In the genomic region with DNA sequence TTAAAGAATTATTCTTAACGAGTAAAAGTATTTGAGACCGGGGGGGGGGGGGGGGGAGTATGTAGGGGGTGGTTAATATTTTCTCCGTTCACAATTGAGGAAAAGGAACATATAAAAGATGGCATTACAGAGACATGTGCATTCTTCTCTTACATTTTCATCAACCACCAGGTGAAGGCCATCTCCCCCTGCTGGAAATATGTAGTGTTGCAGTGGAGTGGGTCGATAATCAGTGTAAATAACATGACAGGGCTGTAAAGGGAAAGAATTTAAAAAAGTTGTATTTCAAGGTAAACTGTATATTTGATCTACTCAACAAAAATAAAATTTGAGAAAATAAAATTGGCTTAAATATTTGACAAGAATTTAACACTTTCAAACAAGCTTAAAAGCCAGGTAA, we compare ENCODE assay signal across 8 mouse cellular contexts. TPM values are rescaled to one million over a fixed set of nuclear protein-coding genes. Genes with fewer than 3 reads are reported as not detected.
A peak's percentile ranks its signal among the peaks of the same experiment; 100 is the strongest.
DNase-seq lines count a peak whose midpoint lies in the region; ATAC-seq and TF ChIP-seq lines count a peak whose summit lies in the region.

No protein-coding gene starts in this region.

- peaks cover 78% of the 10 kb centered on the region for H3K36me3 ChIP-seq in hindbrain, embryonic 14.5 days (replicated peaks; ENCODE audit: control insufficient read depth, insufficient read depth)
- peaks cover 54% of the 10 kb centered on the region for H3K36me3 ChIP-seq in hindbrain, embryonic 13.5 days
- H3K36me3 ChIP-seq in CH12.LX (replicated peaks in 1 of 2; ENCODE audit: control insufficient read depth in 1 of 2, insufficient read depth in 1 of 2, low read length in 1 of 2): peaks cover 44 to 82% of the 10 kb centered on the region in 2 experiments

- H3K27me3 ChIP-seq in hindbrain, embryonic 14.5 days (ENCODE audit: control insufficient read depth, insufficient read depth, low read length): no peaks in the 10 kb centered on the region
- H3K27me3 ChIP-seq in hindbrain, embryonic 13.5 days: no peaks in the 10 kb centered on the region
- H3K27me3 ChIP-seq in CH12.LX (replicated peaks): no peaks in the 10 kb centered on the region

- no peak for TF ChIP-seq POLR2A in CH12.LX (IDR thresholded peaks at IDR 0.05; ENCODE audit: low read depth, low read length)

- H3K9me3 ChIP-seq in hindbrain, embryonic 14.5 days (ENCODE audit: control insufficient read depth, low read length): no peaks in the 10 kb centered on the region
- no peaks in the 10 kb centered on the region for H3K9me3 ChIP-seq in hindbrain, embryonic 13.5 days
- no peaks in the 10 kb centered on the region for H3K9me3 ChIP-seq in CH12.LX (replicated peaks; ENCODE audit: low read length)

- in situ Hi-C loops in CH12.LX (cut with MboI; ENCODE audit: low pct_ligation_motif_present, low pct_unique_long_range_greater_than_20kb, low sequenced_read_pairs): no loop called here

- no peaks in the 10 kb centered on the region for H3K4me1 ChIP-seq in hindbrain, embryonic 14.5 days (replicated peaks; ENCODE audit: control insufficient read depth, insufficient read depth, low read length)
- no peaks in the 10 kb centered on the region for H3K4me1 ChIP-seq in hindbrain, embryonic 13.5 days (replicated peaks)
- H3K4me1 ChIP-seq in CH12.LX (ENCODE audit: control insufficient read depth in 1 of 2, insufficient read depth in 2 of 2): no peaks in the 10 kb centered on the region

- H3K9ac ChIP-seq in hindbrain, embryonic 14.5 days: no peak overlapping the region
- H3K9ac ChIP-seq in hindbrain, embryonic 13.5 days: no peak overlapping the region
- no peak overlapping the region for H3K9ac ChIP-seq in CH12.LX (ENCODE audit: insufficient read depth, low read depth)

- 73% methylated on average over 4 of the region's 4 CpGs for WGBS in hindbrain, embryonic 14.5 days
- WGBS in hindbrain, embryonic 13.5 days: 86% methylated on average over 4 of the region's 4 CpGs

- no peak overlapping the region for H3K27ac ChIP-seq in hindbrain, embryonic 14.5 days
- no peak overlapping the region for H3K27ac ChIP-seq in hindbrain, embryonic 13.5 days
- H3K27ac ChIP-seq in CH12.LX (ENCODE audit: insufficient read depth, low read depth): no peak overlapping the region

- no peak overlapping the region for H3K4me2 ChIP-seq in hindbrain, embryonic 14.5 days (replicated peaks)
- H3K4me2 ChIP-seq in hindbrain, embryonic 13.5 days: no peak overlapping the region
- H3K4me2 ChIP-seq in CH12.LX (ENCODE audit: insufficient read depth, low read depth, poor library complexity, severe bottlenecking): no peak overlapping the region

- H3K4me3 ChIP-seq in hindbrain, embryonic 14.5 days (replicated peaks; ENCODE audit: low read length): no peak overlapping the region
- H3K4me3 ChIP-seq in hindbrain, embryonic 13.5 days: no peak overlapping the region
- H3K4me3 ChIP-seq in CH12.LX (replicated peaks in 1 of 3; ENCODE audit: low read depth in 2 of 3, low read length in 2 of 3, poor library complexity in 1 of 3): no peak overlapping the region

- no peak for TF ChIP-seq EP300 in CH12.LX (IDR thresholded peaks at IDR 0.05; ENCODE audit: low read length)

- ATAC-seq in hindbrain, embryonic 14.5 days (ENCODE audit: low FRiP score): no peak
- no peak for ATAC-seq in hindbrain, embryonic 13.5 days (ENCODE audit: low FRiP score)

- peak; percentile 45 to 74; a peak in 3 of 4 replicates for TF ChIP-seq CTCF in CH12.LX (conservative IDR thresholded peaks at IDR 0.05 in 1 of 2, IDR thresholded peaks at IDR 0.05 in 1 of 2; ENCODE audit: low read depth in 2 of 2, low read length in 2 of 2)

- peaks cover 6% of the 10 kb centered on the region; the same call in 1 of the 2 replicates for H3K79me2 ChIP-seq in CH12.LX (replicated peaks; ENCODE audit: control insufficient read depth, extremely low read depth, insufficient read depth, poor library complexity, severe bottlenecking)

- dilution Hi-C loops in CH12.LX (cut with MboI; ENCODE audit: extremely low pct_ligation_motif_present, extremely low pct_unique_long_range_greater_than_20kb, low sequenced_read_pairs): no loop called here

- peak; percentile 77 for DNase-seq in hindbrain, embryonic 14.5 days (ENCODE audit: low spot score)
- peak; percentile 50 for DNase-seq in A20 (ENCODE audit: low read depth, low spot score)
- DNase-seq in CH12.LX (ENCODE audit: extremely low read depth): peak; percentile 51
- DNase-seq in cerebellum, postnatal 14 days: peak; percentile 62 to 66
- peak; percentile 45 to 58 for DNase-seq in kidney, postnatal 25 days
- DNase-seq in retina, adult 2 months (ENCODE audit: low read depth, low spot score): peak; percentile 32
- no peak for DNase-seq in frontal cortex, postnatal 10 days (ENCODE audit: low spot score in 2 of 2)

- TF ChIP-seq RAD21 in CH12.LX (IDR thresholded peaks at IDR 0.05; ENCODE audit: low read depth, low read length): peak; percentile 42

TF ChIP-seq in CH12.LX, 34 proteins besides CTCF, POLR2A, EP300 and RAD21:
- TF ChIP-seq HCFC1 (IDR thresholded peaks at IDR 0.05; ENCODE audit: low read depth, low read length) (no peak), SMC3 (IDR thresholded peaks at IDR 0.05; ENCODE audit: low read depth, low read length) (peak; percentile 61)

RNA-seq across cellular contexts. Expression of a gene that starts 17.5 kb away (rescaled TPM):
- polyA plus RNA-seq in hindbrain, embryonic 14.5 days (2014; fragmentation: Nextera tagmentation; extraction: Ambion mirVana): 65.0 and 65.6 TPM in 2 replicates
- polyA plus RNA-seq in hindbrain, embryonic 13.5 days (2015; fragmentation: Nextera tagmentation; extraction: Ambion mirVana): 65.7 and 66.8 TPM in 2 replicates
- total RNA-seq in CH12.LX (2012; rRNA removed): 55.0 and 65.8 TPM in 2 replicates
- 62.0 and 63.9 TPM in 2 replicates for total RNA-seq in CH12.LX (2014; rRNA removed)
- polyA plus RNA-seq in CH12.LX (2012; ENCODE audit: insufficient read length, low read depth): 87.6 and 90.4 TPM in 2 replicates

RNA-seq across cellular contexts. Expression of a gene that starts 17.6 kb away (rescaled TPM):
- 30.2 and 33.5 TPM in 2 replicates for polyA plus RNA-seq in hindbrain, embryonic 14.5 days (2014; fragmentation: Nextera tagmentation; extraction: Ambion mirVana)
- polyA plus RNA-seq in hindbrain, embryonic 13.5 days (2015; fragmentation: Nextera tagmentation; extraction: Ambion mirVana): 38.6 and 39.9 TPM in 2 replicates
- 13.0 and 19.9 TPM in 2 replicates for total RNA-seq in CH12.LX (2012; rRNA removed)
- total RNA-seq in CH12.LX (2014; rRNA removed): 20.1 and 21.1 TPM in 2 replicates
- polyA plus RNA-seq in CH12.LX (2012; ENCODE audit: insufficient read length, low read depth): 25.1 and 25.8 TPM in 2 replicates

Comparison
In these comparisons a context has a peak if more than half of its experiments do, and no peak if none do; other contexts are left out.
1. DNase-seq: peak in hindbrain, embryonic 14.5 days (single experiment), A20 (single experiment), CH12.LX (single experiment), cerebellum, postnatal 14 days (2 of 2), kidney, postnatal 25 days (2 of 2) and retina, adult 2 months (single experiment); none in frontal cortex, postnatal 10 days (0 of 2).